Mouse (Mus musculus) bone marrow, adult 2 months (tissue): ENCODE measurements around the gene Gm49380. TPM values are rescaled to one million over a fixed set of nuclear protein-coding genes. Genes with fewer than 3 reads are reported as not detected.

ENCODE experiments used
- H3K27ac ChIP-seq: fragments of 200-500 bp; 2 replicates; pipeline ENCODE4 v1.5.1; 2012; ENCODE audit warnings: low read depth, mild to moderate bottlenecking, control low read depth, inconsistent platforms, low read length; ENCODE audit not compliant: control insufficient read depth, poor library complexity, insufficient read depth
- H3K4me1 ChIP-seq: fragments of 200-500 bp; 2 replicates; pipeline ENCODE4 v1.6.1; 2011; ENCODE audit warnings: low read length; ENCODE audit not compliant: control insufficient read depth, insufficient read depth
- H3K4me3 ChIP-seq: fragments of 200-500 bp; replicated peaks from 2 replicates; pipeline ENCODE3; 2011; ENCODE audit warnings: mild to moderate bottlenecking, low read depth, low read length, control low read depth; ENCODE audit not compliant: control insufficient read depth
- CTCF ChIP-seq: fragments of 200-500 bp; IDR thresholded peaks from 2 replicates; pipeline ENCODE4 v1.5.1; 2011; ENCODE audit warnings: low read length, control low read depth; ENCODE audit not compliant: control insufficient read depth, insufficient read depth
- POLR2A ChIP-seq: fragments of 200-500 bp; IDR thresholded peaks from 2 replicates; pipeline ENCODE4 v1.6.1; 2011; ENCODE audit warnings: low read depth, mild to moderate bottlenecking, control low read depth, low read length, borderline replicate concordance; ENCODE audit not compliant: control insufficient read depth
- WGBS: fragments of 180-500 bp; shearing (Covaris S2); methylation state at CpG from one replicate; pipeline ENCODE4 v1.1.7; 2018; 5-methylcytosine and 5-hydroxymethylcytosine counted together
- polyA plus RNA-seq: library from polyadenylated mRNA; stranded (reverse); fragments of >200 nt; gene quantifications from 2 replicates; pipeline ENCODE4 v1.2.4, GENCODE M21; 2011; ENCODE audit warnings: low replicate concordance; ENCODE audit not compliant: missing spikeins, insufficient read depth, insufficient read length

Gm49380 gene
- polyA plus RNA-seq, 1 experiment: not detected

GRCm38 (mm10) chr9:44093612-44094503 lies 19.4 kb downstream of the Gm49380 start:
- no peak overlapping the region for H3K4me3 ChIP-seq
- peaks cover 3% of the 10 kb centered on the region; the same call in 1 of the 2 replicates for H3K4me1 ChIP-seq
- 39% methylated on average over 24 of the region's 24 CpGs for WGBS
- TF ChIP-seq CTCF (peak; percentile 88), POLR2A (no peak)
- H3K27ac ChIP-seq: no peak overlapping the region

GRCm38 (mm10) chr9:44088877-44089608 lies 24.3 kb downstream of the Gm49380 start:
- 7% methylated on average over 12 of the region's 12 CpGs for WGBS
- TF ChIP-seq POLR2A (no peak), CTCF (no peak)
- H3K4me3 ChIP-seq: no peak overlapping the region
- H3K4me1 ChIP-seq: peaks cover 6% of the 10 kb centered on the region
- peak overlapping the region; percentile 62 for H3K27ac ChIP-seq

- no peak for TF ChIP-seq POLR2A
- no peak for TF ChIP-seq CTCF
- Histone ChIP-seq H3K27ac (peak overlapping the region; percentile 39), H3K4me1 (peaks cover 9% of the 10 kb centered on the region), H3K4me3 (no peak overlapping the region)
- 22% methylated on average over 15 of the region's 15 CpGs for WGBS
Measured at GRCm38 (mm10) chr9:44087761-44088455, 25.4 kb downstream of the Gm49380 start.

GRCm38 (mm10) chr9:44086960-44087359 lies 26.3 kb downstream of the Gm49380 start:
- no peak overlapping the region for H3K27ac ChIP-seq
- peaks cover 11% of the 10 kb centered on the region for H3K4me1 ChIP-seq
- no peak overlapping the region for H3K4me3 ChIP-seq
- TF ChIP-seq CTCF: no peak
- TF ChIP-seq POLR2A: no peak
- WGBS: 79% methylated on average over 10 of the region's 10 CpGs

GRCm38 (mm10) chr9:44085741-44086665 lies 27.3 kb downstream of the Gm49380 start:
- H3K4me1 ChIP-seq: peaks cover 13% of the 10 kb centered on the region
- WGBS: 71% methylated on average over 15 of the region's 15 CpGs

GRCm38 (mm10) chr9:44085276-44085675 lies 28.0 kb downstream of the Gm49380 start:
- TF ChIP-seq CTCF (no peak), POLR2A (no peak)
- H3K4me1 ChIP-seq: peaks cover 14% of the 10 kb centered on the region
- peak overlapping the region; percentile 57 for H3K4me3 ChIP-seq
- WGBS: 18% methylated on average over 10 of the region's 10 CpGs
- H3K27ac ChIP-seq: no peak overlapping the region

More at GRCm38 (mm10) chr9:44085741-44086665, 27.3 kb downstream of the Gm49380 start:
- TF ChIP-seq POLR2A (no peak), CTCF (no peak)
- Histone ChIP-seq H3K4me3 (no peak overlapping the region), H3K27ac (no peak overlapping the region)

- Histone ChIP-seq H3K27ac (no peak overlapping the region), H3K4me1 (peaks cover 14% of the 10 kb centered on the region), H3K4me3 (peak overlapping the region; percentile 57)
- TF ChIP-seq CTCF: no peak
- TF ChIP-seq POLR2A: peak; percentile 49; the same call in 1 of the 2 replicates
- WGBS: under 1% methylated on average over 62 of the region's 62 CpGs
Measured at GRCm38 (mm10) chr9:44084659-44085229, 28.6 kb downstream of the Gm49380 start.
